ENCODE assay signal across 9 mouse cellular contexts in genomic region chr5:148662281-148662741, GRCm38 (mm10).
DNase-seq lines count a peak whose midpoint lies in the region; ATAC-seq lines count a peak whose summit lies in the region.
"Had no signal": no experiment of that assay in that cellular context is flagged by ENCODE, and none has a peak within 500 bp of the region (broad histone marks: within the 10 kb centered on the region; RNA-seq: fewer than 3 reads in every experiment).

No protein-coding gene starts in this region.

- H3K4me2 ChIP-seq in hindbrain, embryonic 11.5 days (replicated peaks; ENCODE audit: low read depth, low read length), result no peak overlapping the region
- H3K4me2 ChIP-seq in embryonic facial prominence, embryonic 15.5 days (replicated peaks), result peak overlapping the region; percentile 30; the same call in 1 of the 2 replicates
- no peak overlapping the region for H3K4me2 ChIP-seq in intestine, embryonic 16.5 days (ENCODE audit: low read depth, low read length)
- H3K4me2 ChIP-seq: midbrain, embryonic 12.5 days had no signal

- ATAC-seq in hindbrain, embryonic 11.5 days (ENCODE audit: low FRiP score), result no peak
- ATAC-seq in embryonic facial prominence, embryonic 15.5 days (ENCODE audit: insufficient number of reproducible peaks, low FRiP score, low TSS enrichment, low read depth), result 0 out of 2 replicates have a peak, but pooled peaks have one; percentile 22
- ATAC-seq in intestine, embryonic 16.5 days, result peak; percentile 31; the same call in 1 of the 2 replicates
- ATAC-seq in erythroblast, adult 5-6 weeks (replicated peaks; ENCODE audit: low FRiP score, poor library complexity, severe bottlenecking), result no peak

- H3K9me3 ChIP-seq in hindbrain, embryonic 10.5 days, result peaks cover 11% of the 10 kb centered on the region
- H3K9me3 ChIP-seq in hindbrain, embryonic 11.5 days (ENCODE audit: control insufficient read depth, low read length), result no peaks in the 10 kb centered on the region
- 0 out of 2 replicates have a peak, but pooled peaks cover 3% of the 10 kb centered on the region for H3K9me3 ChIP-seq in embryonic facial prominence, embryonic 15.5 days (replicated peaks)
- H3K9me3 ChIP-seq in intestine, embryonic 16.5 days (ENCODE audit: control insufficient read depth, low read length), result peaks cover 5% of the 10 kb centered on the region; the same call in 1 of the 2 replicates

- DNase-seq in hindbrain, embryonic 10.5 days (ENCODE audit: low spot score), result no peak
- no peak for DNase-seq in hindbrain, embryonic 11.5 days (ENCODE audit: low spot score)
- peak; percentile 39 for DNase-seq in right cerebral cortex, adult 18-20 months
- DNase-seq in adrenal gland, adult 8-10 months, result no peak
- DNase-seq in kidney, postnatal 36 days, result no peak

- no peak overlapping the region for H3K4me3 ChIP-seq in hindbrain, embryonic 10.5 days
- H3K4me3 ChIP-seq in hindbrain, embryonic 11.5 days (ENCODE audit: low read depth, low read length), result no peak overlapping the region
- H3K4me3 ChIP-seq in embryonic facial prominence, embryonic 15.5 days (replicated peaks), result no peak overlapping the region
- no peak overlapping the region for H3K4me3 ChIP-seq in intestine, embryonic 16.5 days (ENCODE audit: low read length)
- H3K4me3 ChIP-seq: midbrain, embryonic 12.5 days had no signal

- H3K9ac ChIP-seq in hindbrain, embryonic 11.5 days (ENCODE audit: low read depth, low read length), result no peak overlapping the region
- no peak overlapping the region for H3K9ac ChIP-seq in embryonic facial prominence, embryonic 15.5 days
- no peak overlapping the region for H3K9ac ChIP-seq in intestine, embryonic 16.5 days (ENCODE audit: low read depth, low read length)
- H3K9ac ChIP-seq: midbrain, embryonic 12.5 days had no signal

- 85% methylated on average over 15 of the region's 15 CpGs for WGBS in hindbrain, embryonic 10.5 days
- WGBS in hindbrain, embryonic 11.5 days, result 84% methylated on average over 15 of the region's 15 CpGs
- 45% methylated on average over 15 of the region's 15 CpGs for WGBS in embryonic facial prominence, embryonic 15.5 days
- 62% methylated on average over 15 of the region's 15 CpGs for WGBS in intestine, embryonic 16.5 days

- peaks cover 11% of the 10 kb centered on the region; the same call in 1 of the 2 replicates for H3K4me1 ChIP-seq in hindbrain, embryonic 10.5 days (replicated peaks)
- no peaks in the 10 kb centered on the region for H3K4me1 ChIP-seq in hindbrain, embryonic 11.5 days (replicated peaks; ENCODE audit: control insufficient read depth, insufficient read depth, low read length)
- H3K4me1 ChIP-seq in embryonic facial prominence, embryonic 15.5 days, result peaks cover 10% of the 10 kb centered on the region
- no peaks in the 10 kb centered on the region for H3K4me1 ChIP-seq in intestine, embryonic 16.5 days (ENCODE audit: control insufficient read depth, insufficient read depth, low read length)
- H3K4me1 ChIP-seq: midbrain, embryonic 12.5 days had no signal

- no peaks in the 10 kb centered on the region for H3K27me3 ChIP-seq in hindbrain, embryonic 10.5 days (ENCODE audit: insufficient read depth, poor library complexity, severe bottlenecking)
- no peaks in the 10 kb centered on the region for H3K27me3 ChIP-seq in hindbrain, embryonic 11.5 days (ENCODE audit: control insufficient read depth, insufficient read depth, low read length)
- H3K27me3 ChIP-seq in embryonic facial prominence, embryonic 15.5 days, result no peaks in the 10 kb centered on the region
- no peaks in the 10 kb centered on the region for H3K27me3 ChIP-seq in intestine, embryonic 16.5 days (replicated peaks; ENCODE audit: control insufficient read depth, insufficient read depth, low read length)
- H3K27me3 ChIP-seq: midbrain, embryonic 12.5 days had no signal

- H3K27ac ChIP-seq in hindbrain, embryonic 10.5 days, result 0 out of 2 replicates have a peak overlapping the region, but pooled peaks have one; percentile 16
- H3K27ac ChIP-seq in hindbrain, embryonic 11.5 days (ENCODE audit: low read depth, low read length), result no peak overlapping the region
- peak overlapping the region; percentile 65 for H3K27ac ChIP-seq in embryonic facial prominence, embryonic 15.5 days (replicated peaks)
- no peak overlapping the region for H3K27ac ChIP-seq in intestine, embryonic 16.5 days (ENCODE audit: low read length)
- H3K27ac ChIP-seq: midbrain, embryonic 12.5 days had no signal

- 0 out of 2 replicates have a peak, but pooled peaks cover 3% of the 10 kb centered on the region for H3K36me3 ChIP-seq in hindbrain, embryonic 10.5 days
- no peaks in the 10 kb centered on the region for H3K36me3 ChIP-seq in hindbrain, embryonic 11.5 days (ENCODE audit: control insufficient read depth, insufficient read depth, low read length)
- no peaks in the 10 kb centered on the region for H3K36me3 ChIP-seq in embryonic facial prominence, embryonic 15.5 days
- no peaks in the 10 kb centered on the region for H3K36me3 ChIP-seq in intestine, embryonic 16.5 days (ENCODE audit: control insufficient read depth, insufficient read depth, low read length)
- H3K36me3 ChIP-seq: midbrain, embryonic 12.5 days had no signal

Comparison
In these comparisons a context has a peak if more than half of its experiments do, and no peak if none do; other contexts are left out.
1. H3K27ac ChIP-seq: peak in hindbrain, embryonic 10.5 days (single experiment) and embryonic facial prominence, embryonic 15.5 days (single experiment); none in hindbrain, embryonic 11.5 days (single experiment) and intestine, embryonic 16.5 days (single experiment).
2. ATAC-seq: peak in embryonic facial prominence, embryonic 15.5 days (single experiment) and intestine, embryonic 16.5 days (single experiment); none in hindbrain, embryonic 11.5 days (single experiment) and erythroblast, adult 5-6 weeks (single experiment).